Comparison of ENCODE assay signal across 38 mouse cellular contexts in genomic region chr17:43538767-43539166, GRCm38 (mm10). TPM values are rescaled to one million over a fixed set of nuclear protein-coding genes. Genes with fewer than 3 reads are reported as not detected.
DNase-seq lines count a peak whose midpoint lies in the region; ATAC-seq and TF ChIP-seq lines count a peak whose summit lies in the region.
"Had no signal": no experiment of that assay in that cellular context is flagged by ENCODE, and none has a peak within 500 bp of the region (broad histone marks: within the 10 kb centered on the region; RNA-seq: fewer than 3 reads in every experiment).

No protein-coding gene starts in this region.

- H3K27me3 ChIP-seq in intestine, postnatal 0 days (replicated peaks; ENCODE audit: control insufficient read depth, insufficient read depth, low read length) = no peaks in the 10 kb centered on the region
- no peaks in the 10 kb centered on the region for H3K27me3 ChIP-seq in intestine, embryonic 16.5 days (replicated peaks; ENCODE audit: control insufficient read depth, insufficient read depth, low read length)
- H3K27me3 ChIP-seq: CH12.LX; heart, embryonic 13.5 days; liver, embryonic 12.5 days; megakaryocyte, embryonic 14.5 days; midbrain, embryonic 13.5 days had no signal

- no peaks in the 10 kb centered on the region; the same call in 1 of the 2 replicates for H3K4me1 ChIP-seq in intestine, postnatal 0 days (replicated peaks; ENCODE audit: control insufficient read depth, insufficient read depth, low read length)
- peaks cover 3% of the 10 kb centered on the region; the same call in 1 of the 2 replicates for H3K4me1 ChIP-seq in intestine, embryonic 16.5 days (ENCODE audit: control insufficient read depth, insufficient read depth, low read length)
- peaks cover 5% of the 10 kb centered on the region for H3K4me1 ChIP-seq in bone marrow, adult 2 months (ENCODE audit: control insufficient read depth, insufficient read depth, low read length)
- H3K4me1 ChIP-seq: liver, embryonic 12.5 days; megakaryocyte, embryonic 14.5 days had no signal

- ATAC-seq in intestine, postnatal 0 days = 0 out of 2 replicates have a peak, but pooled peaks have one; percentile 25
- ATAC-seq in intestine, embryonic 16.5 days = no peak
- ATAC-seq in neutrophil, adult 5-6 weeks (ENCODE audit: extremely low read depth, insufficient number of reproducible peaks, low FRiP score, poor library complexity, severe bottlenecking) = peak; percentile 51; the same call in 1 of the 2 replicates
- ATAC-seq: forebrain, embryonic 16.5 days; hindbrain, embryonic 16.5 days; liver, embryonic 12.5 days; midbrain, embryonic 13.5 days had no signal

- no peaks in the 10 kb centered on the region for H3K9me3 ChIP-seq in intestine, postnatal 0 days (ENCODE audit: control insufficient read depth)
- H3K9me3 ChIP-seq in intestine, embryonic 16.5 days (ENCODE audit: control insufficient read depth, low read length) = no peaks in the 10 kb centered on the region
- H3K9me3 ChIP-seq: heart, embryonic 13.5 days; liver, embryonic 12.5 days; midbrain, embryonic 13.5 days had no signal

- TF ChIP-seq CTCF in intestine, postnatal 0 days (IDR thresholded peaks at IDR 0.05; ENCODE audit: low read depth) = no peak
- no peak for TF ChIP-seq CTCF in bone marrow, adult 2 months (IDR thresholded peaks at IDR 0.05; ENCODE audit: control insufficient read depth, insufficient read depth, low read length)

- no peak overlapping the region for H3K27ac ChIP-seq in intestine, postnatal 0 days (ENCODE audit: low read depth, low read length)
- no peak overlapping the region for H3K27ac ChIP-seq in intestine, embryonic 16.5 days (ENCODE audit: low read length)
- peak overlapping the region; percentile 73; the same call in 1 of the 2 replicates for H3K27ac ChIP-seq in bone marrow, adult 2 months (ENCODE audit: control insufficient read depth, insufficient read depth, low read depth, low read length, poor library complexity)
- H3K27ac ChIP-seq: heart, embryonic 13.5 days; liver, embryonic 12.5 days; midbrain, embryonic 13.5 days had no signal

- peak; percentile 81 for DNase-seq in 3T3-L1 (ENCODE audit: low read depth, low spot score)
- DNase-seq in yolk sac, embryonic 10.5 days (ENCODE audit: low spot score) = no peak
- DNase-seq in lung, postnatal 10 days = no peak
- DNase-seq: adrenal gland, postnatal 14 days; B cell, adult 2 months; cerebellum, adult 2 months; cerebellum, postnatal 14 days; heart, postnatal 10 days; kidney, adult 9 months; kidney, postnatal 14 days; layer of hippocampus, adult 9-11 months; lung, adult 18-20 months; right cerebral cortex, adult 18-20 months; right cerebral cortex, postnatal 4 days; thymus, adult 2 months; thymus, postnatal 36 days had no signal

- no peaks in the 10 kb centered on the region for H3K36me3 ChIP-seq in intestine, postnatal 0 days (ENCODE audit: control insufficient read depth, insufficient read depth)
- H3K36me3 ChIP-seq in intestine, embryonic 16.5 days (ENCODE audit: control insufficient read depth, insufficient read depth, low read length) = no peaks in the 10 kb centered on the region
- H3K36me3 ChIP-seq: heart, embryonic 13.5 days; liver, embryonic 12.5 days; midbrain, embryonic 13.5 days had no signal

- no peak overlapping the region for H3K4me2 ChIP-seq in intestine, postnatal 0 days (replicated peaks; ENCODE audit: low read depth)
- H3K4me2 ChIP-seq in intestine, embryonic 16.5 days (ENCODE audit: low read depth, low read length) = no peak overlapping the region
- H3K4me2 ChIP-seq: heart, embryonic 13.5 days; liver, embryonic 12.5 days; midbrain, embryonic 13.5 days had no signal

- WGBS in intestine, postnatal 0 days = 72% methylated on average over 3 of the region's 3 CpGs
- 84% methylated on average over 3 of the region's 3 CpGs for WGBS in intestine, embryonic 16.5 days
- 65% methylated on average over 3 of the region's 3 CpGs for WGBS in bone marrow, adult 2 months

- no peak for TF ChIP-seq POLR2A in bone marrow, adult 2 months (IDR thresholded peaks at IDR 0.05; ENCODE audit: borderline replicate concordance, control insufficient read depth, low read depth, low read length)

- no peak overlapping the region for H3K9ac ChIP-seq in intestine, postnatal 0 days (ENCODE audit: low read depth, low read length)
- H3K9ac ChIP-seq in intestine, embryonic 16.5 days (ENCODE audit: low read depth, low read length) = no peak overlapping the region
- H3K9ac ChIP-seq: heart, embryonic 13.5 days; liver, embryonic 12.5 days; midbrain, embryonic 13.5 days had no signal

- no peak overlapping the region for H3K4me3 ChIP-seq in intestine, postnatal 0 days (ENCODE audit: low read depth, low read length)
- no peak overlapping the region for H3K4me3 ChIP-seq in intestine, embryonic 16.5 days (ENCODE audit: low read length)
- no peak overlapping the region for H3K4me3 ChIP-seq in bone marrow, adult 2 months (replicated peaks; ENCODE audit: control insufficient read depth, low read depth, low read length)
- H3K4me3 ChIP-seq: erythroblast, embryonic 14.5 days; heart, embryonic 13.5 days; liver, embryonic 12.5 days; megakaryocyte, embryonic 14.5 days; midbrain, embryonic 13.5 days had no signal

RNA-seq across cellular contexts. Expression of gene Ankrd66, which starts 4.7 kb away (rescaled TPM):
- 0.83 and 0.94 TPM in 2 replicates for polyA plus RNA-seq in intestine, postnatal 0 days (2015; fragmentation: Nextera tagmentation; extraction: Ambion mirVana)
- polyA plus RNA-seq in intestine, embryonic 16.5 days (2015; fragmentation: Nextera tagmentation; extraction: Ambion mirVana) = 0.21 TPM in 1 of 2 replicates, not detected in the other
- polyA plus RNA-seq in bone marrow, adult 2 months (2011; ENCODE audit: insufficient read depth, insufficient read length, low replicate concordance, missing spikeins) = 3.9 TPM in 1 of 2 replicates, not detected in the other
- total RNA-seq in neutrophil, adult 5-6 weeks (2017) = 2.5 and 5.5 TPM in 2 replicates
- total RNA-seq: adrenal gland, postnatal 14 days; CH12.LX; ES-E14; gastrocnemius, adult 8-10 months; gastrocnemius, postnatal 4 days; heart, adult 8-10 months; heart, postnatal 10 days; left cerebral cortex, postnatal 14 days had no signal
- polyA plus RNA-seq: erythroblast, embryonic 14.5 days; forebrain, embryonic 11.5 days; heart, embryonic 13.5 days; limb, embryonic 11.5 days; liver, embryonic 12.5 days; thymus, adult 2 months had no signal

RNA-seq across cellular contexts. Expression of gene Pla2g7, which starts 29.1 kb away (rescaled TPM):
- 27.9 and 31.9 TPM in 2 replicates for polyA plus RNA-seq in intestine, postnatal 0 days (2015; fragmentation: Nextera tagmentation; extraction: Ambion mirVana)
- 14.0 and 14.2 TPM in 2 replicates for polyA plus RNA-seq in intestine, embryonic 16.5 days (2015; fragmentation: Nextera tagmentation; extraction: Ambion mirVana)
- polyA plus RNA-seq in bone marrow, adult 2 months (2011; ENCODE audit: insufficient read depth, insufficient read length, low replicate concordance, missing spikeins) = 3.7 and 16.1 TPM in 2 replicates
- total RNA-seq in neutrophil, adult 5-6 weeks (2017) = 658 and 695 TPM in 2 replicates
- total RNA-seq: CH12.LX had no signal
- polyA plus RNA-seq: erythroblast, embryonic 14.5 days had no signal

RNA-seq across cellular contexts. Expression of gene Mep1a, which starts 36.2 kb away (rescaled TPM):
- 147 and 153 TPM in 2 replicates for polyA plus RNA-seq in intestine, postnatal 0 days (2015; fragmentation: Nextera tagmentation; extraction: Ambion mirVana)
- 51.0 and 64.1 TPM in 2 replicates for polyA plus RNA-seq in intestine, embryonic 16.5 days (2015; fragmentation: Nextera tagmentation; extraction: Ambion mirVana)
- 2.7 TPM in 1 of 2 replicates, not detected in the other for polyA plus RNA-seq in bone marrow, adult 2 months (2011; ENCODE audit: insufficient read depth, insufficient read length, low replicate concordance, missing spikeins)
- total RNA-seq in neutrophil, adult 5-6 weeks (2017) = 0.12 TPM in 1 of 2 replicates, not detected in the other
- total RNA-seq: adrenal gland, postnatal 14 days; CH12.LX; ES-E14; gastrocnemius, adult 8-10 months; gastrocnemius, postnatal 4 days; heart, adult 8-10 months; heart, postnatal 10 days; left cerebral cortex, adult 18-20 months; left cerebral cortex, postnatal 14 days had no signal
- polyA plus RNA-seq: cerebellum, adult 2 months; erythroblast, embryonic 14.5 days; forebrain, embryonic 11.5 days; forebrain, embryonic 16.5 days; heart, embryonic 13.5 days; hindbrain, embryonic 11.5 days; limb, embryonic 11.5 days; liver, embryonic 12.5 days; neural tube, embryonic 11.5 days had no signal

Comparison
In these comparisons a context has a peak if more than half of its experiments do, and no peak if none do; other contexts are left out.
1. RNA of gene Mep1a, which starts 36.2 kb away (polyA plus RNA-seq): 147 to 153 TPM in intestine, postnatal 0 days and 51.0 to 64.1 TPM in intestine, embryonic 16.5 days; 2.7 TPM in bone marrow, adult 2 months; every median in the first group is over 10 times any median in the second.